In the genomic region with DNA sequence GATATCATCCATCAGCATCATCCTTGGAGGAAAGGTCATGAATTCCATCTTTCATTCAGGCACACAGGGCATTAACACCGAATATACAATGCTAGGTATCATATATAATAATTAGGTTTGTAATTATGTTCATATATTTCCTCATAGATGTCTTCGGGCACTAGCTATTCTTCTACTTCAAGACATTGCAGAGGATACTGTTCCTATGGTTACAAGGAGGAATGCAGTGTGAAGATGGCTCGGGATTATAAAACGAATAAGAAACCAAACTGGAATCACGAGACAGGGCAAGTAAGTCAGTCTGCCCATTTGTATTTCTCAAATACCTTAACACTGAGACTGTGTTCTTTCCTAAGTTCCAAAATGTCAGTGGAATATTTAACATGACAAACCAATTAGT, we compare ENCODE assay signal across 24 mouse cellular contexts.
"Had no signal": no experiment of that assay in that cellular context is flagged by ENCODE, and none has a peak within 500 bp of the region (broad histone marks: within the 10 kb centered on the region; RNA-seq: fewer than 3 reads in every experiment).

No protein-coding gene starts in this region.

- H3K9ac ChIP-seq: limb, embryonic 13.5 days; liver, embryonic 12.5 days; liver, embryonic 15.5 days; lung, embryonic 15.5 days; midbrain, embryonic 12.5 days; neural tube, embryonic 12.5 days had no signal

- H3K27me3 ChIP-seq: limb, embryonic 13.5 days; liver, embryonic 12.5 days; liver, embryonic 15.5 days; lung, embryonic 15.5 days; megakaryocyte, embryonic 14.5 days; midbrain, embryonic 12.5 days; neural tube, embryonic 12.5 days had no signal

- H3K4me2 ChIP-seq: limb, embryonic 13.5 days; liver, embryonic 12.5 days; liver, embryonic 15.5 days; lung, embryonic 15.5 days; midbrain, embryonic 12.5 days; neural tube, embryonic 12.5 days had no signal

- ATAC-seq: intestine, embryonic 16.5 days; liver, embryonic 12.5 days had no signal

- H3K36me3 ChIP-seq: limb, embryonic 10.5 days; limb, embryonic 13.5 days; liver, embryonic 12.5 days; liver, embryonic 15.5 days; lung, embryonic 15.5 days; midbrain, embryonic 12.5 days; neural tube, embryonic 12.5 days had no signal

- H3K27ac ChIP-seq: limb, embryonic 10.5 days; limb, embryonic 13.5 days; liver, embryonic 12.5 days; liver, embryonic 15.5 days; lung, embryonic 15.5 days; midbrain, embryonic 12.5 days; neural tube, embryonic 12.5 days; stomach, postnatal 0 days had no signal

- H3K9me3 ChIP-seq: limb, embryonic 10.5 days; limb, embryonic 13.5 days; liver, embryonic 12.5 days; liver, embryonic 15.5 days; lung, embryonic 15.5 days; megakaryocyte, embryonic 14.5 days; midbrain, embryonic 12.5 days; neural tube, embryonic 12.5 days had no signal

- DNase-seq: kidney, adult 18-20 months; kidney, adult 9 months; kidney, postnatal 14 days; kidney, postnatal 4 days; liver; lung, adult 18-20 months; lung, postnatal 10 days; lung, postnatal 36 days; right cerebral cortex, adult 18-20 months; right cerebral cortex, postnatal 14 days; right cerebral cortex, postnatal 4 days; thymus, adult 2 months; thymus, postnatal 14 days; thymus, postnatal 4 days had no signal

- H3K4me3 ChIP-seq: limb, embryonic 10.5 days; limb, embryonic 13.5 days; liver, embryonic 12.5 days; liver, embryonic 15.5 days; lung, embryonic 15.5 days; megakaryocyte, embryonic 14.5 days; midbrain, embryonic 12.5 days; neural tube, embryonic 12.5 days had no signal

- H3K4me1 ChIP-seq: limb, embryonic 10.5 days; limb, embryonic 13.5 days; liver, embryonic 12.5 days; liver, embryonic 15.5 days; lung, embryonic 15.5 days; megakaryocyte, embryonic 14.5 days; midbrain, embryonic 12.5 days; neural tube, embryonic 12.5 days had no signal
